Mouse (Mus musculus) cortical plate, adult 2 months (tissue): ENCODE results near the gene Rab34.

Experiments used
- CTCF ChIP-seq: fragments of 200-500 bp; IDR thresholded peaks from 2 replicates; pipeline ENCODE4 v1.5.1; 2011; ENCODE audit warnings: mild to moderate bottlenecking, control low read depth, low read length; ENCODE audit not compliant: insufficient read depth; ENCODE audit errors: extremely low read depth
- POLR2A ChIP-seq: fragments of 200-500 bp; IDR thresholded peaks from 2 replicates; pipeline ENCODE4 v1.6.1; 2011; ENCODE audit warnings: mild to moderate bottlenecking, low read length, control low read depth; ENCODE audit not compliant: insufficient read depth; ENCODE audit errors: extremely low read depth

DNA sequence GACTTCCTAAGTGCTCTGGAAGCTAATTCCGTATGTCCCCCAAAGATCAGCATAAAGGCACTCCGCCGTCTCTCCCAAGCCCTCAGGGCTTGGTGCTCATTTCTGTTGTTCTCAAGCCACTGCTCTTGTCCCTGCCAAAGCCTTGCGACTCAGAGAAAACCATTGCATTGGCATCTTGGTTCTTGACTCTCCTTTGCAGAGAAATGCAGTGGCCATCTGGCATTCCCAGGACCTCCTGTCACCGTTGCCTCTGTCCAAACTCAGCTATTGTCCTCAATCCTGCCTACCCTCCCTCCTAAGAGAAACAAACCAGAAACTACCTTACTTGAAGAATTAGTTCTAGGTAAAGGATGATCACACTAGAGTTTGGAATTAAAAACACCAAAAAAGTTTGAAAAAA, 32.6 kb upstream of the Rab34 start:
- TF ChIP-seq CTCF (no peak), POLR2A (no peak)
